Mouse (Mus musculus) cerebellum, postnatal 10 days (tissue): ENCODE measurements around the gene Gm6588.

Source experiments
- DNase-seq, 2 experiments: peaks; one replicate each; pipeline ENCODE4 v3.0.0; 2021; ENCODE audit warnings: mixed read lengths in 2 of 2

Gene Gm6588

GRCm38 (mm10) chr5:112473453-112473852 lies 24.2 kb downstream of the Gm6588 start:
- DNase-seq: no peak

DNA sequence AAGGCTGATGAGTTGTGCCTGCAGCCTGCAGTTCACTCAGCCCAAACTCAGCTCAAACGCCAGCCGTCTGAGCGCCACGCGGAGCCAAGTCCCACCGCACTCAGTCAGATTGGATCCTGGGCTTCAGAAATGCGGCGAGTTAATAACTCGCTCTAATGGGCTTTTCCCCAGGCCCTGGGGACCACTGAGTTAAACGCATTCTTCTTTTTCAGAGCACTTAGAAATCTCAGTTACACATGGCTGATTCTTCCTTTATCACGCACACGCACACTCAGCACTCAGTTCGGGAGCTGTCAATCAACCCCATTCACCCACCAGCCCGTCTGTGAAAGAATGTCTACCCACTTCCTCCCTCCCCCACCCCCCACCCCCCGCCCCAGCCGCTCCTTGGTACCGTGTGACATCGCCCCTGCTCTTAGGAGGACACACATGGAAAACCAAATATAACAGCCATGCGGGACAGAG lies 32.8 kb downstream of the Gm6588 start:
- DNase-seq: peak in 1 of 2 experiments; percentile 41

- DNase-seq: peak; percentile 36 to 41
These were observed 33.3 kb downstream of the Gm6588 start for GRCm38 (mm10) chr5:112482551-112482950.

- no peak for DNase-seq
These were observed 33.8 kb downstream of the Gm6588 start for GRCm38 (mm10) chr5:112483030-112483429.

DNA sequence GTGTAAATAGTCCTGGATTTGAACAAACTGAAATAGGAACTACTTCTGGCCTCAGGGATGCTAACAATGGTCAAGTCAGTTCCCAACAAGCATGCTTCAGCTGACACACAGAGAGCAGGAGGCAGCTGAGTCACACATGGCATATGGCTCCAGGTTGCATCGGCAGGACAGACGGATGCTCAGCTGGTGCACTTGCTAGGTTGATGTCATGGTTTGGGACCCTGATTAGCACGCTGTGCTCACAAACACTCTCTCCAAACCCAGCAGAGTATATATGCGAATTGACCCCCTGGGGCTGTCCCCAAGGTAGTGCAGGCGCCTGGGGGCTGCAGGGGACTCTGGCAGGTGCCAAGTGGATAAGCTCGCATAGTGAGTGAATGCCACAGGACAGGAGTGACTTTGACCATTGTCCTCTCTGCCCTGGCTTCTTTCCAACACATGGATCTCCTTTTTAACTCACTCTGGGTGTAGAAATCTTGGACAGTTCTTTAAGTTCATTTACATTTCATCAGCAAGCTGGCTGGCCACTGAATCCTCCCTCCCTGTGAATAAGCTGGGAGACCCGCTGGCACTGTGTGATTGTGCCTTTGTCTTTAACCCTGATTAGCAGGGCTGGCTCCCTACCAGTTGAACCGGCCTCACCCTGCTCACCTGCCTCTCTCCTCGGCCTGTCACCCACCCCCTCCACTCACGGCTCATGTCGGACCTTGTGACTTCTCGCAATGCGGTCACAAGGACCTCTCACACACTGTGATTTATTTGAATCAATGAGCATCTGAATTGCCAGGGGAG lies 35.9 kb downstream of the Gm6588 start:
- DNase-seq: peak; percentile 81 to 85

GRCm38 (mm10) chr5:112486415-112486814 lies 37.2 kb downstream of the Gm6588 start:
- no peak for DNase-seq

DNA sequence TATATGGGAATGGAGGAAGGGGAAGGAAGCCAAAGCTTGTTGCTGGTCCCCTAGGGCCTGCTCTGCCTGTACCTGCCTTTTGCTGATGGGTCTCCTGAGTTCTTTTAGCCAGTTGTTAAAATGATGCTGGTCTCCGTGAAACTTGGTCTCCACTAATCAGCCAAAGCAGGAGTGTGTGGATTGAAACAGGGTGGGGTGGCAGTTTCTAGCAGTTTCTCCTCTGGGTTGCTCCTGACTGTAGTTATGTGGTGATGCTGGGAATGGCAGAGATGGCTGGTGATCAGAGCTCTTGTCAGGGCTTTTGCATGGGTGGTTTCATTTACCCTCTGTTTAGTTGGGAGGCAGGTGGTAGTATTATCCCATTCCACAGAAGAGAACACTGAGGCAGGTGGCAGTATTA lies 38.3 kb downstream of the Gm6588 start:
- DNase-seq: no peak

- no peak for DNase-seq
These were observed 39.0 kb downstream of the Gm6588 start for GRCm38 (mm10) chr5:112488101-112488776.

- DNase-seq: peak; percentile 46 to 65
These were observed 42.3 kb downstream of the Gm6588 start for GRCm38 (mm10) chr5:112491489-112491888.

DNA sequence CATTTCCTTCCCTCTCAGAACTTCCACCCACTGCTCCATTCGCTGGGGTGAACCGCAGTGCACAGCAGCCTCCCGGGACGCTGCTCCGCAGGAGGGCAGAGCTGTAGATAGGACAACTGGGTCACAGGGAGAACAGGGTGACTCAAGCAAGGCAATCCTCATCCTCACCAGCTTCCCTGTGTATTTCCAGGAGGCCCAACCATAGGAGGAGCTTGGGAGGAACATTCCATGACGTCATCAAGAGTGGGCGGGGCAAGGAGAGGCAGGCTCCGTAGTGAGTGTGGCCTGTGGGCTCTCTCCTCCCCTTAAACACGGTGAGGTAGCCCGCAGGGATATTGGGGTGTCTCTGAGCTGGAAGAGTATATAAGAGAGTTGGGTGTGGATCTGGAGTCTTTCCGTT lies 44.3 kb downstream of the Gm6588 start:
- DNase-seq: peak; percentile 68 to 73

DNA sequence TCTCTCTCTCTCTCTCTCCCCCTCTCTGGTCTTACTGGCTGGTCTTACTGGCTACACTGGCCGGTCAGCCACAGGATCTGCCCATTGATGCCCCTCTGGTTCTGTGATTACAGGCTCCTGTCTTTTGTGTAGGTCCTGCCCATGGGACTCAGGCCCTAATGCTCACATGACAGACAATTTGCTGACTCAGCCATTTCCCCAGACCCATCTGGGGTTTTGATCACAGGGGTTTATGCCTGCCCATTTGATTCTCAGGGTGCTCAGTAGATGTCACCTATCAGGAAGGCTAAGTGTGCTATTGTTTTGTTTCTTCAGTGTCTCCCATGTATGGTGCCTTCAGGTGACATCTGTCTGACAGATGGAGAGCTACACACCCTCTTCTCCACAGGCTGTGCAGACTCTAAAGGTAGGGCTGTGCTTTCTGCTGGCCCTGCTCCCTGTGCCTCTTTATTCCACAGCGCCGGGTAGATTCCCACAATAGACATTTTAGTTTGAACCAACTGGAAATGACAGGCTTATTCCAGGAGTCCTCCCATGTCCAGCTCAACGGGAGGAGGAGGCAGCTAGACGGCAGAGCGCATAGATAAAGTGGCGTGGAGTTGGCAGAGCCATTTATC lies 47.6 kb downstream of the Gm6588 start:
- DNase-seq: peak in 1 of 2 experiments; percentile 33

DNA sequence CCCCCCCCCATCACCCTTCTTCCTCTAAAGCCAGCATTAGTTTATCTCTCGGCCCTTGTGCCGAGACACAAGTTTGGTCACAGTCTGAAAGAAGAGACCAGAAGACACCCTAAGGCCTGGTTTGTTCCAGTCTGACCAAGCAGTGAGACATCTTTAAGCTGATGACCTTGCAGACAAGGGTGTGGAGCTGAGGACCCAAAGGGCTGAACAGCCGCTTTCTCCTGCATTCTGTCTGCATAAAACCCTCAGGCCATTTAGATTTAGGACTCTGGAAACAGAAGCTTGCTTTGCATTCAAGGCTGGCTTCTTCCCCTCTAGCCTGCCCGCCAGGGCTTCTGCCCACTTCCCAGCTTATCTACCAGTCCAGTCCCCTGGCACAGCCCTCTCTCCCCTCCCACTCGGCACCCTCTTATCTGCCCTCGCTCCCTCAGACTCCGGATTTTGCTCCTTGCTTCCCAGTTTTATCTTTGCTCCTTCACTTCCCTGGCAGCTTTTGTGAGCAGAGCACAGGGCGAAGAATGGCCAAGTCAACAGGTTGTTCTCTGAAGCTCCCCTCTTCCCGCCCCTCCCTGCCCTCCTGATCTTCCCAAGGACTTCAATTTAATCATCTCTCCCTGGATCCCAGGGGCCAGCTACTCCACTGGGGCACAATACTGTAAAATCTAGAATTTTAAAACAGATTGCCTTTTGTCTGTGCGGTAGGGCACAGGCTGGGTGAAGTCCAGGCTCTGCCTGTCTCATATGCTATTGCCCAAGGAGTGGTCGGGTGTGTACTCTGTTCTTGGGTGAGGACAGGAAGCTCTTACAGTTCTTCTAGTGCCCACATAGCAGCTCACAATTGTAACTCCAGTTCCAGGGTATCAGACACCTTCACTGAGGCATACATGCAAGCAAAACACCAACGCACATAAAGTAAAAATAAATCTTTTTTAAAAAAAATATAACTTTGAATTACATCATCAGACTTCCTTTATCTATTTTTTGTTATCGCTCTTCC lies 50.0 kb downstream of the Gm6588 start:
- DNase-seq: no peak

GRCm38 (mm10) chr5:112499918-112500682 lies 50.9 kb downstream of the Gm6588 start:
- peak; percentile 68 to 75 for DNase-seq
